Mouse (Mus musculus) embryonic fibroblast, embryonic 13.5 days (primary cell): ENCODE results near the gene Pold4.

Experiments
- CTCF ChIP-seq: IDR thresholded peaks from 2 replicates; pipeline ENCODE4 v1.5.1; 2011; ENCODE audit warnings: mild to moderate bottlenecking, control low read depth, low read length, moderate library complexity, borderline replicate concordance; ENCODE audit not compliant: insufficient read depth
- POLR2A ChIP-seq: IDR thresholded peaks from 2 replicates; pipeline ENCODE4 v1.6.1; 2011; ENCODE audit warnings: low read depth, mild to moderate bottlenecking, control low read depth, low read length, moderate library complexity

GRCm38 (mm10) chr19:4218293-4218692 is 13.4 kb upstream of the Pold4 start:
- no peak for TF ChIP-seq CTCF
- TF ChIP-seq POLR2A: no peak
